Mouse (Mus musculus): Measurements from ENCODE around the gene Pakap. TPM values are rescaled to one million over a fixed set of nuclear protein-coding genes. Genes with fewer than 3 reads are reported as not detected.

Pakap gene
- polyA plus RNA-seq, 1 experiment from 2014 or later, result 10.7 TPM

DNA sequence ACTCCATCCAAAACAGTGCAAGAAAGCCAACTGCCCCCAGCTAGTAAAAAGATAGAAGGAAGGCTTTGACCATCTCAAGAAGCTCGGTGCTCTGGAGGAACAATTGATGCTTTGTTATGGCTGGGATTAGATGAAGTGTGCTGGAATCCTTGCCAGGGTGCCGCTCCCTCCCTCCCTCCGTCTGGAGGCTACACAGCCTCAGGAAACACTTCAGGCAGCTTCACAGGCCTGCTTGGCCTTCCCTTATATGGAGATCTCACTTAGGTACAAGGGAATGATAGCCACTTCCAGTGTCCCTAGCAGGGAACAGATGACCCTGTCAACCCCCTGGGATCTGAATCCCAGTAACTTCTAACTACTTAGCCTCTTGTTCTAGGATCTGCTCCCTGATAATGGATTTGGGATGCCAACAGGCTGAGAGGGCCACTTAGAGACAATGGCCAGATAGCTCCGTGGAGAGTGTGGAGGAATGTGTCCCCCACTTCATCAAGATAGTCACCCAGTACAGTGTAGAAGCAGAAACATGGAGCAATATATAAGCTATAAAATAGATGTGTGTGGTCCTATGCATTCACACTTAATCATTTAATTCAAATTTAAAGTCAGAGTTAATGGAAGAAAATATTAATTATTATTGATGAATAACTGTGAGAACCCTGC is 29.8 kb upstream of the Pakap start:
- Histone ChIP-seq H3K36me3 (ENCODE audit: control insufficient read depth, insufficient read depth, low read length) (no peaks in the 10 kb centered on the region), H3K4me3 (replicated peaks; ENCODE audit: low read depth, low read length) (no peak overlapping the region), H3K27me3 (ENCODE audit: control insufficient read depth, insufficient read depth, low read length) (no peaks in the 10 kb centered on the region), H3K4me1 (ENCODE audit: control insufficient read depth, insufficient read depth, low read length) (peaks cover 5% of the 10 kb centered on the region; the same call in 1 of the 2 replicates), H3K4me2 (ENCODE audit: low read length) (no peak overlapping the region), H3K9ac (replicated peaks; ENCODE audit: low read length) (no peak overlapping the region), H3K9me3 (ENCODE audit: control insufficient read depth, low read length) (no peaks in the 10 kb centered on the region), H3K27ac (replicated peaks; ENCODE audit: low read depth, low read length) (no peak overlapping the region)
- WGBS, result 19% methylated on average over 4 of the region's 4 CpGs
- ATAC-seq (ENCODE audit: low FRiP score, low TSS enrichment) (no peak), DNase-seq (peak; percentile 7)

- no peak overlapping the region for H3K27ac ChIP-seq (replicated peaks; ENCODE audit: low read depth, low read length)
- 0 out of 2 replicates have a peak, but pooled peaks cover 3% of the 10 kb centered on the region for H3K4me1 ChIP-seq (ENCODE audit: control insufficient read depth, insufficient read depth, low read length)
- H3K4me3 ChIP-seq (replicated peaks; ENCODE audit: low read depth, low read length), result no peak overlapping the region
- DNase-seq, result peak; percentile 61
- H3K36me3 ChIP-seq (ENCODE audit: control insufficient read depth, insufficient read depth, low read length), result no peaks in the 10 kb centered on the region
- H3K9me3 ChIP-seq (ENCODE audit: control insufficient read depth, low read length), result no peaks in the 10 kb centered on the region
- no peak for ATAC-seq (ENCODE audit: low FRiP score, low TSS enrichment)
- 10% methylated on average over 6 of the region's 6 CpGs for WGBS
- no peak overlapping the region for H3K9ac ChIP-seq (replicated peaks; ENCODE audit: low read length)
- no peaks in the 10 kb centered on the region for H3K27me3 ChIP-seq (ENCODE audit: control insufficient read depth, insufficient read depth, low read length)
- no peak overlapping the region for H3K4me2 ChIP-seq (ENCODE audit: low read length)
These were observed 24.2 kb upstream of the Pakap start for GRCm38 (mm10) chr4:57543692-57544256.

- Histone ChIP-seq H3K9me3 (ENCODE audit: control insufficient read depth, low read length) (no peaks in the 10 kb centered on the region), H3K27me3 (ENCODE audit: control insufficient read depth, insufficient read depth, low read length) (no peaks in the 10 kb centered on the region), H3K27ac (replicated peaks; ENCODE audit: low read depth, low read length) (no peak overlapping the region), H3K4me2 (ENCODE audit: low read length) (no peak overlapping the region), H3K4me1 (ENCODE audit: control insufficient read depth, insufficient read depth, low read length) (0 out of 2 replicates have a peak, but pooled peaks cover 3% of the 10 kb centered on the region), H3K4me3 (replicated peaks; ENCODE audit: low read depth, low read length) (no peak overlapping the region), H3K9ac (replicated peaks; ENCODE audit: low read length) (no peak overlapping the region), H3K36me3 (ENCODE audit: control insufficient read depth, insufficient read depth, low read length) (no peaks in the 10 kb centered on the region)
- DNase-seq, result no peak
- 91% methylated on average over 7 of the region's 7 CpGs for WGBS
- no peak for ATAC-seq (ENCODE audit: low FRiP score, low TSS enrichment)
These were observed 20.2 kb upstream of the Pakap start for GRCm38 (mm10) chr4:57547785-57548184.

GRCm38 (mm10) chr4:57550216-57550615 is 17.8 kb upstream of the Pakap start:
- no peak overlapping the region for H3K4me2 ChIP-seq (ENCODE audit: low read length)
- no peak for DNase-seq
- ATAC-seq (ENCODE audit: low FRiP score, low TSS enrichment), result no peak
- 60% methylated on average over 1 of the region's 1 CpGs for WGBS
- H3K9me3 ChIP-seq (ENCODE audit: control insufficient read depth, low read length), result no peaks in the 10 kb centered on the region
- H3K4me3 ChIP-seq (replicated peaks; ENCODE audit: low read depth, low read length), result no peak overlapping the region
- H3K4me1 ChIP-seq (ENCODE audit: control insufficient read depth, insufficient read depth, low read length), result no peaks in the 10 kb centered on the region
- H3K27me3 ChIP-seq (ENCODE audit: control insufficient read depth, insufficient read depth, low read length), result no peaks in the 10 kb centered on the region
- no peak overlapping the region for H3K9ac ChIP-seq (replicated peaks; ENCODE audit: low read length)
- H3K27ac ChIP-seq (replicated peaks; ENCODE audit: low read depth, low read length), result no peak overlapping the region
- H3K36me3 ChIP-seq (ENCODE audit: control insufficient read depth, insufficient read depth, low read length), result no peaks in the 10 kb centered on the region

GRCm38 (mm10) chr4:57557102-57557501 is 10.9 kb upstream of the Pakap start:
- Histone ChIP-seq H3K9ac (replicated peaks; ENCODE audit: low read length) (no peak overlapping the region), H3K4me3 (replicated peaks; ENCODE audit: low read depth, low read length) (no peak overlapping the region), H3K4me2 (ENCODE audit: low read length) (no peak overlapping the region), H3K36me3 (ENCODE audit: control insufficient read depth, insufficient read depth, low read length) (no peaks in the 10 kb centered on the region), H3K4me1 (ENCODE audit: control insufficient read depth, insufficient read depth, low read length) (no peaks in the 10 kb centered on the region), H3K27ac (replicated peaks; ENCODE audit: low read depth, low read length) (no peak overlapping the region), H3K9me3 (ENCODE audit: control insufficient read depth, low read length) (no peaks in the 10 kb centered on the region), H3K27me3 (ENCODE audit: control insufficient read depth, insufficient read depth, low read length) (no peaks in the 10 kb centered on the region)
- DNase-seq, result no peak
- 88% methylated on average over 2 of the region's 2 CpGs for WGBS
- ATAC-seq (ENCODE audit: low FRiP score, low TSS enrichment), result no peak

- no peaks in the 10 kb centered on the region for H3K9me3 ChIP-seq (ENCODE audit: control insufficient read depth, low read length)
- no peak overlapping the region for H3K27ac ChIP-seq (replicated peaks; ENCODE audit: low read depth, low read length)
- no peak overlapping the region for H3K9ac ChIP-seq (replicated peaks; ENCODE audit: low read length)
- no peaks in the 10 kb centered on the region for H3K4me1 ChIP-seq (ENCODE audit: control insufficient read depth, insufficient read depth, low read length)
- no peaks in the 10 kb centered on the region for H3K36me3 ChIP-seq (ENCODE audit: control insufficient read depth, insufficient read depth, low read length)
- no peak for ATAC-seq (ENCODE audit: low FRiP score, low TSS enrichment)
- no peak overlapping the region for H3K4me2 ChIP-seq (ENCODE audit: low read length)
- no peak overlapping the region for H3K4me3 ChIP-seq (replicated peaks; ENCODE audit: low read depth, low read length)
- 96% methylated on average over 1 of the region's 1 CpGs for WGBS
- no peaks in the 10 kb centered on the region for H3K27me3 ChIP-seq (ENCODE audit: control insufficient read depth, insufficient read depth, low read length)
- DNase-seq, result no peak
These were observed 8.5 kb upstream of the Pakap start for GRCm38 (mm10) chr4:57559438-57559837.

DNA sequence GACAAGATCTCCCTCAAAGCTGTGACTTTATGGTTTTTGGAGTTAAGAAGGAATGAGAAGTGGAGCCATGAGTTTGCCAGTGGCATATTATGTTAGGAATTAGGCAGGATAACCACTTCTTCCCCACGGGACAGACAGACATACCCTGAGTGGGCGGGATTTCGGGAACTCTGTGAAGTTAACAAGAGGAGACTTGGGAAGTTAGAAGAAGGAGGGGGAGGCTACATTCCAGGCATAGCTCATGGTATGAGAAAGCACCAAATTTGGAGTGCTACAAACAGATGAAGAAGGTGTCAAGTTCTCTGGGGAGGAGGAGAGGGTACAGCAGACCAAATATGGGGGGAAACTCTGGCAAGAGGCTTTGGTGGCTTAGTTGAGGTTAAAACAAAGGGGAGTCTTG is 8.0 kb upstream of the Pakap start:
- H3K27me3 ChIP-seq (ENCODE audit: control insufficient read depth, insufficient read depth, low read length), result no peaks in the 10 kb centered on the region
- WGBS, result 74% methylated on average over 3 of the region's 3 CpGs

GRCm38 (mm10) chr4:57561055-57561454 is 6.9 kb upstream of the Pakap start:
- Histone ChIP-seq H3K27me3 (ENCODE audit: control insufficient read depth, insufficient read depth, low read length) (no peaks in the 10 kb centered on the region), H3K27ac (replicated peaks; ENCODE audit: low read depth, low read length) (no peak overlapping the region), H3K9ac (replicated peaks; ENCODE audit: low read length) (no peak overlapping the region), H3K4me3 (replicated peaks; ENCODE audit: low read depth, low read length) (no peak overlapping the region), H3K9me3 (ENCODE audit: control insufficient read depth, low read length) (no peaks in the 10 kb centered on the region), H3K4me1 (ENCODE audit: control insufficient read depth, insufficient read depth, low read length) (no peaks in the 10 kb centered on the region), H3K4me2 (ENCODE audit: low read length) (no peak overlapping the region), H3K36me3 (ENCODE audit: control insufficient read depth, insufficient read depth, low read length) (no peaks in the 10 kb centered on the region)
- ATAC-seq (ENCODE audit: low FRiP score, low TSS enrichment), result no peak
- WGBS, result 78% methylated on average over 6 of the region's 6 CpGs
- DNase-seq, result no peak

More for the DNA sequence above, 8.0 kb upstream of the Pakap start:
- no peak overlapping the region for H3K27ac ChIP-seq (replicated peaks; ENCODE audit: low read depth, low read length)
- no peaks in the 10 kb centered on the region for H3K36me3 ChIP-seq (ENCODE audit: control insufficient read depth, insufficient read depth, low read length)
- no peak overlapping the region for H3K4me2 ChIP-seq (ENCODE audit: low read length)
- H3K9me3 ChIP-seq (ENCODE audit: control insufficient read depth, low read length), result no peaks in the 10 kb centered on the region
- no peak for ATAC-seq (ENCODE audit: low FRiP score, low TSS enrichment)
- no peaks in the 10 kb centered on the region for H3K4me1 ChIP-seq (ENCODE audit: control insufficient read depth, insufficient read depth, low read length)
- no peak overlapping the region for H3K4me3 ChIP-seq (replicated peaks; ENCODE audit: low read depth, low read length)
- no peak overlapping the region for H3K9ac ChIP-seq (replicated peaks; ENCODE audit: low read length)
- DNase-seq, result no peak

GRCm38 (mm10) chr4:57565283-57565682 is 2.7 kb upstream of the Pakap start:
- 89% methylated on average over 1 of the region's 1 CpGs for WGBS
- Histone ChIP-seq H3K27me3 (ENCODE audit: control insufficient read depth, insufficient read depth, low read length) (no peaks in the 10 kb centered on the region), H3K9me3 (ENCODE audit: control insufficient read depth, low read length) (no peaks in the 10 kb centered on the region)

More at GRCm38 (mm10) chr4:57565283-57565682, 2.7 kb upstream of the Pakap start:
- Histone ChIP-seq H3K4me2 (ENCODE audit: low read length) (no peak overlapping the region), H3K4me1 (ENCODE audit: control insufficient read depth, insufficient read depth, low read length) (no peaks in the 10 kb centered on the region; the same call in 1 of the 2 replicates), H3K4me3 (replicated peaks; ENCODE audit: low read depth, low read length) (no peak overlapping the region), H3K36me3 (ENCODE audit: control insufficient read depth, insufficient read depth, low read length) (no peaks in the 10 kb centered on the region), H3K9ac (replicated peaks; ENCODE audit: low read length) (no peak overlapping the region), H3K27ac (replicated peaks; ENCODE audit: low read depth, low read length) (no peak overlapping the region)
- DNase-seq, result no peak
- ATAC-seq (ENCODE audit: low FRiP score, low TSS enrichment), result no peak
